Mouse (Mus musculus): ENCODE measurements around the gene Vps13d.

- TF ChIP-seq CTCF (IDR thresholded peaks at IDR 0.05; ENCODE audit: low read depth) (no peak), EP300 (IDR thresholded peaks at IDR 0.05; ENCODE audit: low read depth) (no peak)
These were observed 175.6 kb downstream of the Vps13d start for GRCm38 (mm10) chr4:145019121-145019714.
